Mouse (Mus musculus): ENCODE measurements around the gene Nthl1. TPM values are rescaled to one million over a fixed set of nuclear protein-coding genes. Genes with fewer than 3 reads are reported as not detected.

Gene Nthl1
- polyA plus RNA-seq, 1 experiment, result 20.2 TPM

GRCm38 (mm10) chr17:24595126-24596072 lies 37.1 kb upstream of the Nthl1 start:
- H3K4me2 ChIP-seq (ENCODE audit: low read depth), result no peak overlapping the region
- H3K4me3 ChIP-seq, result no peak overlapping the region
- no peak overlapping the region for H3ac ChIP-seq (ENCODE audit: control insufficient read depth, insufficient read length)
- H3K27me3 ChIP-seq (ENCODE audit: control insufficient read depth, insufficient read depth, insufficient read length), result no peaks in the 10 kb centered on the region
- no peaks in the 10 kb centered on the region for H3K79me2 ChIP-seq (ENCODE audit: control insufficient read depth, insufficient read depth)
- H3K36me3 ChIP-seq (ENCODE audit: control insufficient read depth, insufficient read depth), result peaks cover 14% of the 10 kb centered on the region
- TF ChIP-seq POLR2A (IDR thresholded peaks at IDR 0.05; ENCODE audit: insufficient read length, low read depth) (peak; percentile 6), MYOG (IDR thresholded peaks at IDR 0.05; ENCODE audit: control insufficient read depth in 1 of 3, insufficient read depth in 1 of 3, insufficient read length in 2 of 3, low read depth in 2 of 3) (no peak)

- H3K27me3 ChIP-seq (ENCODE audit: control insufficient read depth, insufficient read depth, insufficient read length), result no peaks in the 10 kb centered on the region
- no peaks in the 10 kb centered on the region for H3K79me2 ChIP-seq (ENCODE audit: control insufficient read depth, insufficient read depth)
- TF ChIP-seq E2F4 (IDR thresholded peaks at IDR 0.05; ENCODE audit: insufficient read depth), result no peak
- TF ChIP-seq MAX (IDR thresholded peaks at IDR 0.05; ENCODE audit: low read depth), result no peak
- no peak for TF ChIP-seq REST (IDR thresholded peaks at IDR 0.05; ENCODE audit: insufficient read depth, insufficient read length)
- TF ChIP-seq MYOD1 (IDR thresholded peaks at IDR 0.05; ENCODE audit: control insufficient read depth in 1 of 3, insufficient read length in 2 of 3, low read depth in 2 of 3), result no peak
- no peak for TF ChIP-seq SRF (IDR thresholded peaks at IDR 0.05; ENCODE audit: control insufficient read depth, insufficient read length, low read depth)
- no peak for TF ChIP-seq POLR2AphosphoS2 (IDR thresholded peaks at IDR 0.05; ENCODE audit: insufficient read length, low read depth)
- no peak for TF ChIP-seq CEBPB (IDR thresholded peaks at IDR 0.05; ENCODE audit: insufficient read depth, poor library complexity, severe bottlenecking)
- no peak for TF ChIP-seq MYOG (IDR thresholded peaks at IDR 0.05; ENCODE audit: control insufficient read depth in 1 of 3, insufficient read depth in 1 of 3, insufficient read length in 2 of 3, low read depth in 2 of 3)
- TF ChIP-seq USF1 (IDR thresholded peaks at IDR 0.05; ENCODE audit: low read depth), result no peak
- no peak for TF ChIP-seq TCF3 (IDR thresholded peaks at IDR 0.05; ENCODE audit: insufficient read length, low read depth)
- TF ChIP-seq POLR2A (IDR thresholded peaks at IDR 0.05; ENCODE audit: insufficient read length, low read depth), result no peak
- TF ChIP-seq TCF12 (IDR thresholded peaks at IDR 0.05; ENCODE audit: insufficient read depth, poor library complexity, severe bottlenecking), result no peak
- H3K4me3 ChIP-seq, result no peak overlapping the region
- no peak overlapping the region for H3K4me2 ChIP-seq (ENCODE audit: low read depth)
- H3K36me3 ChIP-seq (ENCODE audit: control insufficient read depth, insufficient read depth), result peaks cover 14% of the 10 kb centered on the region
- H3ac ChIP-seq (ENCODE audit: control insufficient read depth, insufficient read length), result no peak overlapping the region
Observed at GRCm38 (mm10) chr17:24596073-24596466, 36.4 kb upstream of the Nthl1 start.

DNA sequence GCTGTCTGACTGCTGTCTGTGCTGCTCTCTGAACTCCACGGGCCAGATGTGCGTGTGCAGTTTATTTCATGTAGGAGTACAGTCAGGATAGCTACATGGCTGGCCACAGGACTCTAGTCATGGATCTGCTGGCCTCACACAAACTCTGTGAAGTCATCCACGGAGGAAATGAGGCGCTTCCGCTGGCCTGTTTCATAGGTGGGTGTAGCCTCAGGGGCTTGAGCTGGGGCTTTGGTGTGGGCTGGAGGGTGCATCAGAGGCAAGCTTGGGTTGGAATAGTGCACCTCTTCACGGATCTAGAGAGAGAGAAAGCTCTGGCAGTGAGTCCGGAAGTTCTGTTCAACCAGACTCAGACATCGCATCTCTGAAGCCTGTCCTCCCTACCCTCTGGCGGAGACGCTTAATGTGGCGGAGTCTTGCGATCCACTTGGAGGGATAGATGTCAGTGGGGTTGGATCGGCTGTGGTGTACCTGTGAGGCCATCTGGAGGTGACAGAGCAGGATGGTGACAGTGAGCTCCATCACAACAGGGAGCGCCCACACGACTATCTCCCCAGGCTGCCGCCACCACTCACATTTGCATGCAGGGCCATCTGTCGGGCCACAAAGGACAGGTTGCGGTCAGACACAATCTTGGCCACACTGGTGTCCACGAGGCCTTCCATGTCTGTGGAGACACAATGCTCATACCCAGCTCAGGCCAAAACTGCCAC lies 35.9 kb upstream of the Nthl1 start:
- Histone ChIP-seq H3K36me3 (ENCODE audit: control insufficient read depth, insufficient read depth) (peaks cover 13% of the 10 kb centered on the region), H3K4me3 (no peak overlapping the region), H3ac (ENCODE audit: control insufficient read depth, insufficient read length) (no peak overlapping the region), H3K27me3 (ENCODE audit: control insufficient read depth, insufficient read depth, insufficient read length) (no peaks in the 10 kb centered on the region), H3K4me2 (ENCODE audit: low read depth) (no peak overlapping the region), H3K79me2 (ENCODE audit: control insufficient read depth, insufficient read depth) (no peaks in the 10 kb centered on the region)
- TF ChIP-seq POLR2A (IDR thresholded peaks at IDR 0.05; ENCODE audit: insufficient read length, low read depth) (no peak), SRF (IDR thresholded peaks at IDR 0.05; ENCODE audit: control insufficient read depth, insufficient read length, low read depth) (no peak), TCF3 (IDR thresholded peaks at IDR 0.05; ENCODE audit: insufficient read length, low read depth) (no peak), POLR2AphosphoS2 (IDR thresholded peaks at IDR 0.05; ENCODE audit: insufficient read length, low read depth) (no peak)

GRCm38 (mm10) chr17:24597989-24598388 lies 34.5 kb upstream of the Nthl1 start:
- no peak overlapping the region for H3K4me2 ChIP-seq (ENCODE audit: low read depth)
- no peak overlapping the region for H3K4me3 ChIP-seq
- peaks cover 11% of the 10 kb centered on the region for H3K36me3 ChIP-seq (ENCODE audit: control insufficient read depth, insufficient read depth)
- no peaks in the 10 kb centered on the region for H3K79me2 ChIP-seq (ENCODE audit: control insufficient read depth, insufficient read depth)
- TF ChIP-seq TCF3 (IDR thresholded peaks at IDR 0.05; ENCODE audit: insufficient read length, low read depth) (no peak), REST (IDR thresholded peaks at IDR 0.05; ENCODE audit: insufficient read depth, insufficient read length) (no peak), TCF12 (IDR thresholded peaks at IDR 0.05; ENCODE audit: insufficient read depth, poor library complexity, severe bottlenecking) (no peak), MYOD1 (IDR thresholded peaks at IDR 0.05; ENCODE audit: control insufficient read depth in 1 of 3, insufficient read length in 2 of 3, low read depth in 2 of 3) (no peak), POLR2A (IDR thresholded peaks at IDR 0.05; ENCODE audit: insufficient read length, low read depth) (no peak), CEBPB (IDR thresholded peaks at IDR 0.05; ENCODE audit: insufficient read depth, poor library complexity, severe bottlenecking) (no peak), SRF (IDR thresholded peaks at IDR 0.05; ENCODE audit: control insufficient read depth, insufficient read length, low read depth) (no peak), USF1 (IDR thresholded peaks at IDR 0.05; ENCODE audit: low read depth) (no peak), MAX (IDR thresholded peaks at IDR 0.05; ENCODE audit: low read depth) (no peak), MYOG (IDR thresholded peaks at IDR 0.05; ENCODE audit: control insufficient read depth in 1 of 3, insufficient read depth in 1 of 3, insufficient read length in 2 of 3, low read depth in 2 of 3) (no peak), E2F4 (IDR thresholded peaks at IDR 0.05; ENCODE audit: insufficient read depth) (no peak), POLR2AphosphoS2 (IDR thresholded peaks at IDR 0.05; ENCODE audit: insufficient read length, low read depth) (no peak)
- H3ac ChIP-seq (ENCODE audit: control insufficient read depth, insufficient read length), result no peak overlapping the region
- H3K27me3 ChIP-seq (ENCODE audit: control insufficient read depth, insufficient read depth, insufficient read length), result no peaks in the 10 kb centered on the region

All from myocyte (in vitro differentiated cells).